Mouse (Mus musculus) spleen, adult 2 months (tissue): ENCODE results near the gene Dgkz.

Source experiments
- CTCF ChIP-seq: fragments of 200-500 bp; IDR thresholded peaks from 2 replicates; pipeline ENCODE4 v1.5.1; 2011; ENCODE audit warnings: mild to moderate bottlenecking, inconsistent platforms; ENCODE audit not compliant: insufficient read depth, insufficient read length, insufficient replicate concordance; ENCODE audit errors: extremely low read depth
- POLR2A ChIP-seq: fragments of 200-500 bp; IDR thresholded peaks from 2 replicates; pipeline ENCODE4 v1.6.1; 2011; ENCODE audit warnings: low read depth, low read length, inconsistent platforms

- TF ChIP-seq POLR2A (no peak), CTCF (no peak)
Observed at GRCm38 (mm10) chr2:91955875-91956274, 19.8 kb downstream of the Dgkz start.
